Mouse (Mus musculus): ENCODE results near the gene Psmc1. TPM values are rescaled to one million over a fixed set of nuclear protein-coding genes. Genes with fewer than 3 reads are reported as not detected.
A peak's percentile ranks its signal among the peaks of the same experiment; 100 is the strongest.

Psmc1 gene
- total and polyA plus RNA-seq, 2 experiments from 2014 or later, result 89.0 to 275 TPM

GRCm38 (mm10) chr12:100131167-100131566 is 21.2 kb downstream of the Psmc1 start:
- Histone ChIP-seq H3K9me3 (ENCODE audit: low read length) (no peaks in the 10 kb centered on the region), H3K4me2 (ENCODE audit: low read depth, low read length) (no peak overlapping the region), H3K27me3 (ENCODE audit: insufficient read depth, low read length) (no peaks in the 10 kb centered on the region), H3K9ac (replicated peaks; ENCODE audit: low read length) (no peak overlapping the region), H3K36me3 (ENCODE audit: insufficient read depth, low read length) (peaks cover 44% of the 10 kb centered on the region), H3K4me1 (ENCODE audit: insufficient read depth, low read length) (0 out of 2 replicates have a peak, but pooled peaks cover 3% of the 10 kb centered on the region), H3K4me3 (ENCODE audit: low read length) (no peak overlapping the region), H3K27ac (no peak overlapping the region)
- WGBS, result 91% methylated on average over 9 of the region's 9 CpGs
- no peak for DNase-seq (ENCODE audit: low spot score)
- ATAC-seq, result no peak
- TF ChIP-seq CTCF (IDR thresholded peaks at IDR 0.05; ENCODE audit: low read depth), result no peak

DNA sequence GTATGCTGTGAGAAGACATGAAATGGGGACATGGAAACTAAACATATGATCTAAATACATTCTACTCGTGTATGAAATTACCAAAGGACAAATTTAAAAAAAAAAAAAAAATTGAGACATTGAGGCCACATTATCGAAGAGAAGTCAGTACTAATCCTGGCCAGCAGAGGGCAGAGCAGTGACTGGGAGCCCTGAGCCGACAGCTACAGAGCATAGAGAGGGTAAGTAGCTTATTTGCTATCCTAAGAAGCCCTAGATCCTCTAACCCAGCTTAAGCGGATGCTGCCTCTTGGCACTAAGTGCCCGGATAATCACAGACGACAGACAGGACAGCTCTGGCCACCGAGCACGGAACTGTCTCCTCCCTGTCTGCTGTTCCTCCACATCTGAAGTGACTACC is 21.7 kb downstream of the Psmc1 start:
- WGBS, result 39% methylated on average over 8 of the region's 8 CpGs
- H3K36me3 ChIP-seq (ENCODE audit: insufficient read depth, low read length), result peaks cover 49% of the 10 kb centered on the region
- H3K27ac ChIP-seq, result no peak overlapping the region

DNA sequence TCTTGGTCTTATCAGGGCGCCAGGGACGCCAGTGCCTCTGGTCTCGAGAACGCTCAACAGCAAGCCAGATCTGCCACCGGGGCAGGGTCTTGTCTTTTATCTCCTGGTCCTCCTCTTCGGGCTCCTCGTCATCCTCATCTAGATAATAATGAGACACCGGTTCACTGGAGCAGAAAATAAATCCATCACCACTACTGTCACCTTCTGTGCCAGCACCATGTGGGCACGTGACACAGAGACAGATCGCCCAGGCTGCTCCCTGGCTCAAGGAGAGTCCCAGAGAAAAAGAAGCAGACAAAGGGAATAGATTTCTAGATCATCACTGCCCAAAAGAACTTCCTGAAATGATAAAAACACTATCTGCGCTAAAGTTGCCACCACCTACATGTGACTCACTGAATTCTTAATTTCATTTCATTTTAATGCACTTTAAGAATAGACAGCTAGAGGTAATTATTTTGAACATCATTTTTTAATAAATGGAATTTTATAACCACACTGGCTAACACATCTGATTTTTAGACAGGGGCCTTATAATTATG is 24.5 kb downstream of the Psmc1 start:
- no peak for TF ChIP-seq CTCF (IDR thresholded peaks at IDR 0.05; ENCODE audit: low read depth)
- H3K9ac ChIP-seq (replicated peaks; ENCODE audit: low read length), result no peak overlapping the region
- no peaks in the 10 kb centered on the region for H3K27me3 ChIP-seq (ENCODE audit: insufficient read depth, low read length)
- ATAC-seq (peak; percentile 57), DNase-seq (ENCODE audit: low spot score) (peak; percentile 66)
- 67% methylated on average over 11 of the region's 11 CpGs for WGBS
- no peak overlapping the region for H3K4me3 ChIP-seq (ENCODE audit: low read length)
- no peaks in the 10 kb centered on the region for H3K9me3 ChIP-seq (ENCODE audit: low read length)
- 0 out of 2 replicates have a peak overlapping the region, but pooled peaks have one; percentile 23 for H3K4me2 ChIP-seq (ENCODE audit: low read depth, low read length)
- peak overlapping the region; percentile 66 for H3K27ac ChIP-seq
- H3K4me1 ChIP-seq (ENCODE audit: insufficient read depth, low read length), result 0 out of 2 replicates have a peak, but pooled peaks cover 3% of the 10 kb centered on the region
- peaks cover 53% of the 10 kb centered on the region; the same call in 1 of the 2 replicates for H3K36me3 ChIP-seq (ENCODE audit: insufficient read depth, low read length)

More for the DNA sequence above, 21.7 kb downstream of the Psmc1 start:
- H3K27me3 ChIP-seq (ENCODE audit: insufficient read depth, low read length), result no peaks in the 10 kb centered on the region
- peak; percentile 88 for TF ChIP-seq CTCF (IDR thresholded peaks at IDR 0.05; ENCODE audit: low read depth)
- no peak overlapping the region for H3K9ac ChIP-seq (replicated peaks; ENCODE audit: low read length)
- peak; percentile 52; the same call in 1 of the 2 replicates for ATAC-seq
- DNase-seq (ENCODE audit: low spot score), result peak; percentile 85
- H3K4me2 ChIP-seq (ENCODE audit: low read depth, low read length), result no peak overlapping the region
- H3K4me3 ChIP-seq (ENCODE audit: low read length), result no peak overlapping the region
- 0 out of 2 replicates have a peak, but pooled peaks cover 3% of the 10 kb centered on the region for H3K4me1 ChIP-seq (ENCODE audit: insufficient read depth, low read length)
- no peaks in the 10 kb centered on the region for H3K9me3 ChIP-seq (ENCODE audit: low read length)

DNA sequence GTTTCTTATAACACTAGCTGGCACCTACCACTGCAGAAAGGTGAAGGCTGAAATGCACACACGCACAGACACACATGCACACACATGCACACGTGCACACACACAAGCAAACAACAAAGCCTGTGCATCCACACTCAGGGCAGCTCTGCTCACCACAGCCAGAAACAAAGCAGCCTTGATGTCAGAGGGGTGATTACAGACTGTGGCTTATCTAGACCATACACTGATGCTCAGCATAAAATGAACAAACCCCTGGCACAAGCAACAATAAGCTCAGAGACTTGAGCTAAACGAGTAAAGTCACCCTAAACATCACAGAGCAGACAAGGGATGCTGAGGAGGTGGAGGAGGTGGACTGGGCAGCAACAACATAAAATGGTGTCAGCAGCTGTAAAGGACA is 25.2 kb downstream of the Psmc1 start:
- no peak overlapping the region for H3K9ac ChIP-seq (replicated peaks; ENCODE audit: low read length)
- WGBS, result 84% methylated on average over 3 of the region's 3 CpGs

GRCm38 (mm10) chr12:100142848-100143523 is 33.0 kb downstream of the Psmc1 start:
- no peak overlapping the region for H3K4me3 ChIP-seq (ENCODE audit: low read length)
- no peaks in the 10 kb centered on the region for H3K4me1 ChIP-seq (ENCODE audit: insufficient read depth, low read length)
- no peaks in the 10 kb centered on the region for H3K27me3 ChIP-seq (ENCODE audit: insufficient read depth, low read length)
- ATAC-seq, result no peak
- H3K9ac ChIP-seq (replicated peaks; ENCODE audit: low read length), result no peak overlapping the region
- WGBS, result 92% methylated on average over 11 of the region's 11 CpGs
- no peak for TF ChIP-seq CTCF (IDR thresholded peaks at IDR 0.05; ENCODE audit: low read depth)
- DNase-seq (ENCODE audit: low spot score), result no peak
- no peak overlapping the region for H3K4me2 ChIP-seq (ENCODE audit: low read depth, low read length)
- H3K27ac ChIP-seq, result no peak overlapping the region
- no peaks in the 10 kb centered on the region for H3K9me3 ChIP-seq (ENCODE audit: low read length)
- H3K36me3 ChIP-seq (ENCODE audit: insufficient read depth, low read length), result peaks cover 53% of the 10 kb centered on the region

More for the DNA sequence above, 25.2 kb downstream of the Psmc1 start:
- no peaks in the 10 kb centered on the region for H3K27me3 ChIP-seq (ENCODE audit: insufficient read depth, low read length)
- no peak overlapping the region for H3K4me2 ChIP-seq (ENCODE audit: low read depth, low read length)
- peaks cover 51% of the 10 kb centered on the region; the same call in 1 of the 2 replicates for H3K36me3 ChIP-seq (ENCODE audit: insufficient read depth, low read length)
- no peak for TF ChIP-seq CTCF (IDR thresholded peaks at IDR 0.05; ENCODE audit: low read depth)
- no peak overlapping the region for H3K27ac ChIP-seq
- DNase-seq (ENCODE audit: low spot score), result no peak
- H3K4me1 ChIP-seq (ENCODE audit: insufficient read depth, low read length), result 0 out of 2 replicates have a peak, but pooled peaks cover 3% of the 10 kb centered on the region
- ATAC-seq, result no peak
- no peaks in the 10 kb centered on the region for H3K9me3 ChIP-seq (ENCODE audit: low read length)
- H3K4me3 ChIP-seq (ENCODE audit: low read length), result no peak overlapping the region

DNA sequence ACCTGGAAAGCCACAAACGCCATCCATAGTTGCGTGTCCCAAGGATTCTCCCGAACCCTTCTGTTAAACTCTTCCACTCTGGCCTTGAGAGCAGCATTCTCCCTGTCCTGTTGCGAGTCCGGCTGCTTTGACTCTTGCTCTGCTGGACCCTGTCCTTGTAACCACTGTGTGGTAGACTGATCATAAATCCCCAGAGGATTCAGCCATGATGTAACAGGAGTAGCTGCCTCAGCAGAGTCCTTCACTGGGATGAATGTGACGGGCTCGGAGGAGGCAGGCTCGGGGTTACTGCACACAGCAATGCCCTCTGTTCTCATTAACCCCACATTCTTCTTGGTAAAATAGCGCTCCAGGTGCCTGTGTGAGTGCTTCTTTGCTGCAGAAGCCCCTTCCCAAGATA is 33.8 kb downstream of the Psmc1 start:
- H3K9ac ChIP-seq (replicated peaks; ENCODE audit: low read length), result no peak overlapping the region
- ATAC-seq (no peak), DNase-seq (ENCODE audit: low spot score) (no peak)
- no peaks in the 10 kb centered on the region for H3K27me3 ChIP-seq (ENCODE audit: insufficient read depth, low read length)
- H3K36me3 ChIP-seq (ENCODE audit: insufficient read depth, low read length), result peaks cover 52% of the 10 kb centered on the region
- H3K4me3 ChIP-seq (ENCODE audit: low read length), result no peak overlapping the region
- H3K9me3 ChIP-seq (ENCODE audit: low read length), result no peaks in the 10 kb centered on the region
- 94% methylated on average over 9 of the region's 9 CpGs for WGBS
- no peak for TF ChIP-seq CTCF (IDR thresholded peaks at IDR 0.05; ENCODE audit: low read depth)
- no peaks in the 10 kb centered on the region for H3K4me1 ChIP-seq (ENCODE audit: insufficient read depth, low read length)
- H3K27ac ChIP-seq, result no peak overlapping the region
- no peak overlapping the region for H3K4me2 ChIP-seq (ENCODE audit: low read depth, low read length)

GRCm38 (mm10) chr12:100144269-100144668 is 34.3 kb downstream of the Psmc1 start:
- Histone ChIP-seq H3K27me3 (ENCODE audit: insufficient read depth, low read length) (no peaks in the 10 kb centered on the region), H3K4me3 (ENCODE audit: low read length) (no peak overlapping the region), H3K27ac (no peak overlapping the region), H3K9ac (replicated peaks; ENCODE audit: low read length) (no peak overlapping the region), H3K4me2 (ENCODE audit: low read depth, low read length) (no peak overlapping the region), H3K9me3 (ENCODE audit: low read length) (no peaks in the 10 kb centered on the region), H3K36me3 (ENCODE audit: insufficient read depth, low read length) (peaks cover 53% of the 10 kb centered on the region), H3K4me1 (ENCODE audit: insufficient read depth, low read length) (no peaks in the 10 kb centered on the region)
- ATAC-seq (no peak), DNase-seq (ENCODE audit: low spot score) (no peak)
- no peak for TF ChIP-seq CTCF (IDR thresholded peaks at IDR 0.05; ENCODE audit: low read depth)
- WGBS, result 76% methylated on average over 5 of the region's 5 CpGs

All from hindbrain, postnatal 0 days (tissue).